Mouse (Mus musculus) left cerebral cortex, postnatal 14 days (tissue): Measurements from ENCODE around the gene Epha1. TPM values are rescaled to one million over a fixed set of nuclear protein-coding genes. Genes with fewer than 3 reads are reported as not detected.

Experiments
- DNase-seq, 2 experiments: peaks; one replicate each; pipeline ENCODE4 v3.0.0; 2021 to 2022; ENCODE audit warnings: low spot score in 2 of 2, mixed read lengths in 1 of 2
- intact Hi-C: fragments of 180-260 bp; cut with DNase I; formaldehyde crosslinking; loops from one replicate; pipeline ENCODE4 v1.15.1; 2025
- total RNA-seq, 2 experiments: library from RNA; stranded (reverse); gene quantifications; 2 replicates each; pipeline ENCODE4 v1.2.3; 2021

The Epha1 gene
- total RNA-seq, 2 experiments from 2014 or later = 0.22 to 0.34 TPM

- DNase-seq = no peak
- intact Hi-C loops = no loop called here
These were observed 17.1 kb downstream of the Epha1 start for GRCm38 (mm10) chr6:42355794-42356600.

- DNase-seq = no peak
- intact Hi-C loops = no loop called here
These were observed 17.7 kb downstream of the Epha1 start for GRCm38 (mm10) chr6:42355366-42355765.

DNA sequence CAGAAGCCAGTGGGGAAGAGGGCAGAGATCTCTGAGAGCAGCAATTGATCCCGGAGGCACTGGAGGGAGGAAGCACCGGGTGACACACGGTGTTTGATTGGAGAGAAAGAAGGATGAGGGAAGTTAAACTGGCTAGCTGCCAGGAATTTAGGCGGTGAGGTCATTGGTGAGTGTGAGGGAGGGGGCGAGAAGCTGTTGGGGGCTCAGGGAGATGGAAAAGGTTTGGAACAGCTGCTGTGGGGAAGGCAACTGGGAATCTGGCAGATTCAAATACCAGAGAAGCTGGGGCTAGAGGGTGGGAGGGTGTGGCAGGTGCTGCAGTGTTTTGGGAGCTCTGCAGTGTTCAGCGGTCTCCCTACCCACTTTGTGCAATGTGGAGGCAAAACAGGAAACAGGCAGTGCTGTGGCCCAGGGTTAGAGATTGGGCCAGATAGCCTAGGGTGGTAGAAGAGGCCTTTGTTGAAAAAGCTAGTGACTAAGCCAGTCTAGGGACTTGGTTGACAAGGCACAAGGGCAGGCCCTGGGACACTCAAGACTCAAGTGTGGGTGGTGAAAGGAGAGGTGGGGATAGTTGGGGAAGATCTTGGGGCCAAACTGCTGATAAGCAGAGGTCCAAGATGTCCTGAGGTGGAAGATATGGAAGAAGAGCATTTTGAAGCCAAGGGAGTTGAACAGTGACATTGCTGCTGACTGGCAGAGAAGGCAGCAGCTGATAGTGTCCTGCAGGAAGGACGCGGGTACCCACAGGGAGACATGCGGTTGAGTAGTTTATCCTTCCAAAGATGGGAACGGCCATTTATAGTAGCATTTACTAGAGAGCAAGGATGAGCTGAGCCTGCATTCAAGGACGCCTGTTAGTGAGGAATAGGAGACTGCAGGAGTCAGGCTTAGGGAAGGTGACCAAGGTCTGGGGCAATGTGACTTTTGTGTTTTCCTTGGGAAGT, 18.7 kb downstream of the Epha1 start:
- intact Hi-C loops = no loop called here
- peak in 1 of 2 experiments; percentile 68 for DNase-seq

GRCm38 (mm10) chr6:42353180-42353579, 19.9 kb downstream of the Epha1 start:
- intact Hi-C loops = no loop called here
- DNase-seq = no peak

DNA sequence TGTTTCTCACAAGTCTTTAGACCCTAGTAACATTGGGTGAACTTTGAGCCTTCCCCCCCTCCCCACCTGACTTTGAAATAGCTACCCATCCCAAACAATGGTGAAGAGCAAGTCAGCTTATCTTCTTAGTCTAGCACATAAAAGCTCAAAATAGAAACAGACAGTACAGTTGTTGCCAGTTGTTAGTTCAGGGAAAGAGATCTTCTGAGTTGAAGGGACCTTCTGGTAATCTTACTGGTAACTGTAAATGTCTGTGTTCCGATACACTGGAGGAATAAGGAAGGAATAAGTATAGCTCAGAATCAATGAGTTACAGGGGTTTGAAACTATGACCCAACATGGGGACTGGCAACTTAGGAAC, 20.6 kb downstream of the Epha1 start:
- intact Hi-C loops = no loop called here
- no peak for DNase-seq

GRCm38 (mm10) chr6:42351776-42352485, 21.1 kb downstream of the Epha1 start:
- DNase-seq = no peak
- intact Hi-C loops = no loop called here

DNA sequence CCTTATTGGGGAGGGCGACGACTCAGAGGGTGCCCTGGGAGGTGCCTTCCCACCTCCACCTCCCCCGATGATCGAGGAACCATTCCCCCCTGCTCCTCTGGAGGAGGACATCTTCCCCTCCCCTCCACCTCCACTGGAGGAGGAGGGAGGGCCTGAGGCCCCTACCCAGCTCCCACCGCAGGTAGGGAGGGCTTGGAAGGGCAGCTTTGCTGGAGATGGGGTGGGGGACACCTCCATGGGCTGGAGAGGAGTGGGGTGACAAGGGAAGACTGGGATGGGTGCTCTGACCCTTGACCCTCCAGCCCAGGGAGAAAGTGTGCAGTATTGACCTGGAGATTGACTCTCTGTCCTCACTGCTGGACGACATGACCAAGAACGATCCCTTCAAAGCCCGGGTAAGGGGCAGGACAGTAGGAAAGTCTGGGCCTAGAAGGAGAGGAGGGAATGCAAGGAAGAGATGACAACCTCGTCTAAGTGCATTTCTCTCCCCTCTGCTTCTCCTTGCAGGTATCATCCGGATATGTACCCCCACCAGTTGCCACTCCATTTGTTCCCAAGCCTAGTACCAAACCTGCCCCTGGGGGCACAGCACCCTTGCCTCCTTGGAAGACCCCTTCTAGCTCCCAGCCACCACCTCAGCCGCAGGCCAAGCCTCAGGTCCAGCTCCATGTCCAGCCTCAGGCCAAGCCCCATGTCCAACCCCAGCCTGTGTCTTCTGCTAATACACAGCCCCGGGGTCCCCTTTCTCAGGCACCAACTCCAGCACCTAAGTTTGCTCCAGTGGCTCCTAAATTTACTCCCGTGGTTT, 21.9 kb downstream of the Epha1 start:
- DNase-seq = no peak
- intact Hi-C loops = no loop called here

- intact Hi-C loops = no loop called here
- DNase-seq = peak; percentile 71 to 74
These were observed 22.8 kb downstream of the Epha1 start for GRCm38 (mm10) chr6:42350021-42350967.

- peak; percentile 78 to 83 for DNase-seq
- intact Hi-C loops = loop anchor here (2.0 to 5.0 kb wide), 2 partner anchors 25 to 33 kb away; partner anchors contain the start of gene Fam131b
These were observed 23.5 kb downstream of the Epha1 start, which contains the start of gene Zyx for GRCm38 (mm10) chr6:42349426-42350020. TSS of gene Zyx (plus strand) at chr6:42349630.

DNA sequence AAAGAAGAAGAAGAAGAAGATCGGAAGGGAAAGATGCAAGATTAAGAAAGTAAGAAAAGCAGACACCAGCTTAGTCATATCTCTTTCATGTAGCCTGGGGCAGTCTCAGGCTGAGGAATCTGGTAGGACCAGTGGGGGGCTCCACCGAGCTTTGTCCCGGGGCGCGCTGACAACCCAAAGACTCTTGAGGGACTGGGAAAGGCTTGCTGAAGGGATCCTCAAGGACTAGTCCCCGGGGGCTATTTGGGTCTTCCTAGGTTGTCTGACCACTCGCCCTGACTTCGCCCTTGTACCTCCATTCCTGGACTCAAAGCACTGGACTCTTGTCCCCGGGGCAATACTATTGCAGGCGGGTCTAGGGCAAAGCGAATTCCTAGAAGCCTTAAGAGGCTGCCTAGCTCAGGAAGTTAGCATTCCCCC, 24.1 kb downstream of the Epha1 start:
- peak; percentile 63 to 69 for DNase-seq
- intact Hi-C loops = loop anchor here (2.0 to 5.0 kb wide), 2 partner anchors 24 to 33 kb away; partner anchors contain the start of gene Fam131b

GRCm38 (mm10) chr6:42348281-42349005, 24.6 kb downstream of the Epha1 start:
- intact Hi-C loops = loop anchor here (2.0 to 5.0 kb wide), 2 partner anchors 24 to 34 kb away; partner anchors contain the start of gene Fam131b
- DNase-seq = no peak

- intact Hi-C loops = no loop called here
- no peak for DNase-seq
These were observed 28.8 kb downstream of the Epha1 start for GRCm38 (mm10) chr6:42344255-42344654.

- intact Hi-C loops = no loop called here
- DNase-seq = no peak
These were observed 29.5 kb downstream of the Epha1 start for GRCm38 (mm10) chr6:42343361-42344120.

GRCm38 (mm10) chr6:42342171-42342570, 30.9 kb downstream of the Epha1 start:
- no peak for DNase-seq
- intact Hi-C loops = no loop called here

GRCm38 (mm10) chr6:42339981-42340380, 33.1 kb downstream of the Epha1 start:
- intact Hi-C loops = no loop called here
- peak in 1 of 2 experiments; percentile 51 for DNase-seq

DNA sequence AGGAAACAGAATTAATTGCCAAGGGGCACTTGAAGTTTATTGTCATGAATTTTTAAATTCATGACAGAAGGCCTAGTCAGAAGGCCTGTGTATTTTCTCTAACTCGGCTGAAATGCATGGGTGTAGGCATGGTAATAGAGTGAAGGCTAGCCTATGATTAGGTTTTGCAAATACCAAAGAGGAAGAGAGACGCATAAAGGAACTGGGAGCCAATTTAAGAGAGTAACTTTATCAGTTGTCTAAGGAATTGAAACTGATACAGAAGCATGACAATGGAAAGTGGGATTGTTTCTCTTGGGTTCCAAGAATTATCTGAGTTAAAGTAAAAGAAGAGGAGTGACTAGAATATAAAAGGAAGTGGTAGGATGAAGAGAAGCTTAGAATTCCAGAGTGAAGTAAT, 33.9 kb downstream of the Epha1 start:
- intact Hi-C loops = no loop called here
- DNase-seq = no peak
